Mouse (Mus musculus): ENCODE measurements around the gene Gm6121.
"Not testable (repeated sequence)": the region's sequence is repeated elsewhere in the genome, so short reads cannot be mapped to it uniquely, and the experiment has no call there.

Gene Gm6121

DNA sequence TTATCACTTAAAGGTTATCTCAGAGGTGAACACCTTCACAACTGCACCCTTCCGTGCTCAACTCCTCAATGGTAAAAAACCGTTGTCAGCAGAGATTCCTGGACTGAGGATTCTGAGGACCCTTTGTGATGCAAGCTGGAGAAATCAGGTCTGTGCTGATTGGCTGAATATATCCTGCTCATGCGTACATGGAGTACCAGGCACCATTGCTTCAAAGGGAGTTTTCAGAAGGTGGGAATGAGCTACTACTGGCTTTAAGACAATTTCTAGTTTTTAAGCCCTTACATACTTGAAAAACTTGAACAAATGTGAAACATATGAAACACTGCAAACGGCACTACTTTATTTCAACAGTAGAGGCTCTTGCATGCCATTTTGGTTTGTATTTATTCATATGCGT lies at the start of gene Gm6121:
Gene Gm6121 (minus strand): TSS at position 101 of the 400 bp plus-strand sequence.
- DNase-seq (ENCODE audit: low spot score) = not testable (repeated sequence)
